Mouse (Mus musculus): Measurements from ENCODE around the gene Cpa2. TPM values are rescaled to one million over a fixed set of nuclear protein-coding genes. Genes with fewer than 3 reads are reported as not detected.
A peak's percentile ranks its signal among the peaks of the same experiment; 100 is the strongest.

Cpa2 gene
- polyA plus RNA-seq, 1 experiment from 2014 or later = 8.5 TPM

GRCm38 (mm10) chr6:30535340-30535739 lies 6.0 kb upstream of the Cpa2 start:
- Histone ChIP-seq H3K4me3 (no peak overlapping the region), H3K9me3 (no peaks in the 10 kb centered on the region), H3K4me2 (no peak overlapping the region), H3K36me3 (no peaks in the 10 kb centered on the region), H3K9ac (no peak overlapping the region), H3K27me3 (no peaks in the 10 kb centered on the region), H3K27ac (replicated peaks) (no peak overlapping the region), H3K4me1 (replicated peaks) (no peaks in the 10 kb centered on the region)
- WGBS = 43% methylated on average over 3 of the region's 3 CpGs
- no peak for ATAC-seq (ENCODE audit: low FRiP score, low read depth)

DNA sequence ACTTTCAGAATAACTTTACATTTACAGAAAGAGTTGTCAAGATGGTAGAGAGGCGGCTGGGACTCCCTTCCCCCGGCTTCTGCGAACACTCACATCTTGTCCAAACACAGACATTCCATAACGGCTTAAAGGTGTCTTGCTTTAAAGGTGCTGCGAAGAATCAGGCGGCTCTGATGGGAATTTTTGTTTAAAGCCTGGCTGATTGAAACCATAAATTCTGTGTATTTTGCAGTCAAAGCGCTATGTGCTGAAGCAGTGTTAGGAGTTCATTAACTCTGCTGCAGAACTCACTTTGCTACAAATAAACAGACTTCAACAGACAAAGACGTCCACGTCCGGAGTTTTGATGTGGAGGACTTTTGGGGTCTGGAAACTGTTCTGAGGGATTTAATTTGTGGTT lies 3.1 kb upstream of the Cpa2 start:
- 72% methylated on average over 10 of the region's 10 CpGs for WGBS
- Histone ChIP-seq H3K4me1 (replicated peaks) (no peaks in the 10 kb centered on the region), H3K4me3 (no peak overlapping the region)

GRCm38 (mm10) chr6:30538800-30539199 lies 2.6 kb upstream of the Cpa2 start:
- WGBS = 86% methylated on average over 5 of the region's 5 CpGs
- Histone ChIP-seq H3K4me2 (no peak overlapping the region), H3K27me3 (no peaks in the 10 kb centered on the region), H3K9me3 (no peaks in the 10 kb centered on the region), H3K4me3 (no peak overlapping the region), H3K36me3 (no peaks in the 10 kb centered on the region), H3K27ac (replicated peaks) (no peak overlapping the region), H3K4me1 (replicated peaks) (no peaks in the 10 kb centered on the region), H3K9ac (no peak overlapping the region)
- ATAC-seq (ENCODE audit: low FRiP score, low read depth) = no peak

More for the DNA sequence above, 3.1 kb upstream of the Cpa2 start:
- ATAC-seq (ENCODE audit: low FRiP score, low read depth) = no peak
- Histone ChIP-seq H3K9ac (no peak overlapping the region), H3K27me3 (no peaks in the 10 kb centered on the region), H3K4me2 (no peak overlapping the region), H3K9me3 (no peaks in the 10 kb centered on the region), H3K27ac (replicated peaks) (no peak overlapping the region), H3K36me3 (no peaks in the 10 kb centered on the region)

GRCm38 (mm10) chr6:30542277-30542676 lies 895 bp downstream of the Cpa2 start:
- Histone ChIP-seq H3K9me3 (no peaks in the 10 kb centered on the region), H3K4me1 (replicated peaks) (peaks cover 16% of the 10 kb centered on the region), H3K27me3 (no peaks in the 10 kb centered on the region), H3K4me2 (no peak overlapping the region), H3K9ac (no peak overlapping the region), H3K27ac (replicated peaks) (no peak overlapping the region), H3K36me3 (no peaks in the 10 kb centered on the region), H3K4me3 (no peak overlapping the region)
- 83% methylated on average over 6 of the region's 6 CpGs for WGBS
- ATAC-seq (ENCODE audit: low FRiP score, low read depth) = no peak

DNA sequence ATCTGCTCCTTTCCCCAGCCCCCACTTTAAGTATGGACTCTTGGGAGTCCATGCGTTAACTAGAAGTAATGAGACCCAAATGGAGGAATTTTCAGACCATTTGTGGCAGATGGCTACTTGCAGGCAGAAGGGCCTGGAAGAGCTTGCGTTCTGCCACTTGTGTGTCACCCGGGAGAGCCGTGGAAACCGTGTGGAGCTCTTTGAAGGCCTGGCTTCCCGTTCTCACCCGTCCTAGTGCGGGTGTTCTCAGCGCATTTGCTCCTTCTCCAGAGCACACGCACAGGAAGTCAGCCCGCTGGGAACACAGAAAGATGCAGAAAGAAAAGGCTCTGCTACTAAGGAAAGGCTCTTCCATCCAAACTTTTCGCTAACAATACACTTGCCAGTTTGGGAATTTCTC lies 1.7 kb downstream of the Cpa2 start:
- no peaks in the 10 kb centered on the region for H3K27me3 ChIP-seq
- no peak for ATAC-seq (ENCODE audit: low FRiP score, low read depth)
- H3K4me1 ChIP-seq (replicated peaks) = peaks cover 23% of the 10 kb centered on the region
- H3K4me3 ChIP-seq = no peak overlapping the region
- 61% methylated on average over 12 of the region's 12 CpGs for WGBS
- no peaks in the 10 kb centered on the region for H3K36me3 ChIP-seq
- H3K27ac ChIP-seq (replicated peaks) = no peak overlapping the region
- H3K9ac ChIP-seq = no peak overlapping the region
- no peak overlapping the region for H3K4me2 ChIP-seq
- no peaks in the 10 kb centered on the region for H3K9me3 ChIP-seq

DNA sequence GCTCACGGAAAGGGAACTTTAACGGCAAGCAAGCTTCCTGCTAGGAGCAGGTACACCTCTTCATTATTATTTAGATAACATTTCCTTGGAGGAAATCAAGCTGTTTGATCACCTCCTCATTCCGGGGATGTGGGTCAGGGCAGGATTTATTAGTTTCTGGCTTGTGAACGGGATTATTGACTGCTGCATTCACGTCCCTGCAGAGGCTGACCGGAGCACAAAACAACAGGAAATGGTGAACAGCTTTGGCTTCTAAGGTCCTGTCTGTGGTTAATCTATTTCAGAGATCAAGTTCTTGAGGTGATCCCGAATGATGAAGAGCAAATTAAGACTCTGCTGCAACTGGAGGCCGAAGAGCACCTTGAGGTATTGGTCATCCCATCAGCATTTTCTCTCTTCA lies 2.5 kb downstream of the Cpa2 start:
- H3K27ac ChIP-seq (replicated peaks) = no peak overlapping the region
- WGBS = 48% methylated on average over 8 of the region's 8 CpGs
- H3K9me3 ChIP-seq = no peaks in the 10 kb centered on the region
- H3K9ac ChIP-seq = no peak overlapping the region
- peaks cover 29% of the 10 kb centered on the region for H3K4me1 ChIP-seq (replicated peaks)
- ATAC-seq (ENCODE audit: low FRiP score, low read depth) = no peak
- H3K4me2 ChIP-seq = no peak overlapping the region
- H3K4me3 ChIP-seq = no peak overlapping the region
- no peaks in the 10 kb centered on the region for H3K36me3 ChIP-seq
- H3K27me3 ChIP-seq = no peaks in the 10 kb centered on the region

GRCm38 (mm10) chr6:30545689-30546088 lies 4.3 kb downstream of the Cpa2 start:
- WGBS = 79% methylated on average over 7 of the region's 7 CpGs
- no peak for ATAC-seq (ENCODE audit: low FRiP score, low read depth)
- peaks cover 34% of the 10 kb centered on the region for H3K4me1 ChIP-seq (replicated peaks)
- no peaks in the 10 kb centered on the region for H3K36me3 ChIP-seq
- H3K27me3 ChIP-seq = no peaks in the 10 kb centered on the region
- no peaks in the 10 kb centered on the region for H3K9me3 ChIP-seq
- no peak overlapping the region for H3K4me3 ChIP-seq
- no peak overlapping the region for H3K9ac ChIP-seq
- peak overlapping the region; percentile 88; the same call in 1 of the 2 replicates for H3K27ac ChIP-seq (replicated peaks)
- H3K4me2 ChIP-seq = no peak overlapping the region

GRCm38 (mm10) chr6:30546571-30547273 lies 5.3 kb downstream of the Cpa2 start:
- 4% methylated on average over 17 of the region's 17 CpGs for WGBS
- ATAC-seq (ENCODE audit: low FRiP score, low read depth) = peak; percentile 60
- H3K27me3 ChIP-seq = no peaks in the 10 kb centered on the region
- peak overlapping the region; percentile 88 for H3K27ac ChIP-seq (replicated peaks)
- peaks cover 34% of the 10 kb centered on the region for H3K4me1 ChIP-seq (replicated peaks)
- peak overlapping the region; percentile 53 for H3K4me2 ChIP-seq
- no peaks in the 10 kb centered on the region for H3K36me3 ChIP-seq
- peak overlapping the region; percentile 37 for H3K9ac ChIP-seq
- H3K9me3 ChIP-seq = no peaks in the 10 kb centered on the region
- peak overlapping the region; percentile 19 for H3K4me3 ChIP-seq

GRCm38 (mm10) chr6:30547274-30547645 lies 5.9 kb downstream of the Cpa2 start:
- Histone ChIP-seq H3K4me3 (peak overlapping the region; percentile 19), H3K4me1 (replicated peaks) (peaks cover 37% of the 10 kb centered on the region), H3K9me3 (no peaks in the 10 kb centered on the region), H3K4me2 (peak overlapping the region; percentile 53), H3K36me3 (no peaks in the 10 kb centered on the region), H3K27me3 (no peaks in the 10 kb centered on the region), H3K27ac (replicated peaks) (peak overlapping the region; percentile 88), H3K9ac (peak overlapping the region; percentile 37)
- WGBS = 1% methylated on average over 14 of the region's 17 CpGs
- 0 out of 2 replicates have a peak, but pooled peaks have one; percentile 33 for ATAC-seq (ENCODE audit: low FRiP score, low read depth)

DNA sequence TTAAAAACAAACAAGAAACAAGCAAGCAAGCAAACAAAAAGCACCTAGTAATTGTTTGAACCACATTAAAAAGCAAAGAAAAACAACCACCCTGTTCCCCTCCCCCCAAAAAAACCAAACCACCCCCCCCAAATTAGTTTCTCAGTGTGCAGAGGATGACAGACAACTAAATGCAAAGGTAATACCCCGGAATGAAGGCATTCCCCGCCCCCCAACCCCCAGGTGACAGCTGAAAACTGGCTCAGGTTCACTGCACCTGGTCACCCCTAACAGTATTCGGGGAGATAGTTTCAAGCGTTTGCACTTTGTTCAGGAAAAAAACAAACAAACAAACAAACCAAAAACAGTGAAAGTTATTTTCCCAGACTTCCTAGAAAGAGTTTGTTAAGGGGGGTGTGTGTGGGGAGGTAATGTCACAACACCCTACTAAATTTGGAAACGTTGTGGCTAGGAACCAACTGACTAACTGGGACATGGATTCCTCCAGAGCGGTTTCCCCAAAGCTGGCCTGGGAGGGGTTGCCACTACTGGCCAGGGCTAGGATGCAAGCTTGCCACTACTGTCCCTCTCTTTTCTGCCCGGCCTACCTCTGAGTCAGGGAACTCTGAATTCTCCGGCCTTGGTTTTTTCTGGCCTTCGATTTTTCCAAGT lies 6.4 kb downstream of the Cpa2 start:
- 19% methylated on average over 9 of the region's 9 CpGs for WGBS
- H3K4me3 ChIP-seq = peak overlapping the region; percentile 19; the same call in 1 of the 2 replicates
- H3K4me1 ChIP-seq (replicated peaks) = peaks cover 42% of the 10 kb centered on the region
- H3K9me3 ChIP-seq = no peaks in the 10 kb centered on the region
- ATAC-seq (ENCODE audit: low FRiP score, low read depth) = no peak
- H3K9ac ChIP-seq = no peak overlapping the region
- no peaks in the 10 kb centered on the region for H3K36me3 ChIP-seq
- no peaks in the 10 kb centered on the region for H3K27me3 ChIP-seq
- H3K27ac ChIP-seq (replicated peaks) = peak overlapping the region; percentile 88
- H3K4me2 ChIP-seq = peak overlapping the region; percentile 53

DNA sequence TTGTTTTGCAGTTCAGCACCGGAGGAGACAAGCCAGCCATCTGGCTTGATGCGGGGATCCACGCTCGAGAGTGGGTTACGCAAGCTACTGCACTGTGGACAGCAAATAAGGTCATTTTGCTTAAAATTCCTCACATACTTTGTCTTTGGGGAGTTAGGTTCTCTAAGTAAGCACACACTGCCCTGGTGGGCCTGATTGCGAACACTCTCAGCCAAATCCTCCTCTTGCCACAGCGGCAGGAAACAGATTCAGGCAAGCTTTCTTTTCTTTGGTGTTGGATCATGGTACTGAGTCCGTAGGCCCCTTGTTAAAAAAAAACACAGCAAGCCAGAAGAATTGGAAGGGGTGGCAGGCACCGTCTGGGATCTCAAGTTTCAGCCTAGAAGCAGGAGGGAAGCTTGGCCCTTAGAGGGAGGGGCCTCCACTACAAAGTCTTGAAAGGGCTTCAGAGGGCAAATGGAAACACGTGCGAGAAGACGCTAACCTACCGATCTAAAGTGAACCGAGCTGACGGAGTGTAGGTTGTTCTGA lies 7.9 kb downstream of the Cpa2 start:
- Histone ChIP-seq H3K4me1 (replicated peaks) (peaks cover 48% of the 10 kb centered on the region), H3K9ac (no peak overlapping the region)
- WGBS = 21% methylated on average over 15 of the region's 15 CpGs

DNA sequence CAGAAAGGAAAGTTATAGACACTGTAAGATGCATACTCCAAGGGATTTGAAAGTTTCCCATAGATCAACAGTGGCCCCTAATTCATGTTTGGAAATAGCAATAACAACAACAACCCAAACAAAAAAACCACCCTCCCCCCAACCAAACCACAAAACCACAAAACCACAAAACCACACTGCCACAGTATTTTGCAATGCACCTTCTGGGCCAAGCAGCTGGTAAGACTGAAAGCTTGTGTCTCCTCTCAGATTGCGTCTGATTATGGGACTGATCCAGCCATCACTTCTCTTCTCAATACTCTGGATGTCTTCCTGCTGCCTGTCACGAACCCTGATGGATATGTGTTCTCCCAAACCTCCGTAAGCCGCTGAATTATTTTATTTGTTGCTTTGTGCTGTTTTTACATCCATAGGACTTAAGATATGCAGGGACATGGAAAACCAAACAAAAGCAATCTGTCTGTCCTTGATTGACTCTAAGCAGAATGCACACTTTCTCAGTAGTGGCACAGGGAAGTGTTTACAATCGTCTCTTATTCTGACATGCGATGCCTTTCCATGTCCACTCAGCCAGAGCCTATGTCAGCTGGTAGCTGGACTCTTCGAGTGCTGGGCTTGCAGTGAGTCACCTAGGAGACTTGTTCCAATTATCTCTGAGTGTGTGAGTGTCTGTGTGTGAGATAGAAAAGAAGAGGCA lies 9.3 kb downstream of the Cpa2 start:
- no peak overlapping the region for H3K4me2 ChIP-seq
- no peak overlapping the region for H3K27ac ChIP-seq (replicated peaks)
- WGBS = 44% methylated on average over 7 of the region's 7 CpGs

More for the DNA sequence above, 7.9 kb downstream of the Cpa2 start:
- Histone ChIP-seq H3K4me2 (0 out of 2 replicates have a peak overlapping the region, but pooled peaks have one; percentile 12), H3K36me3 (no peaks in the 10 kb centered on the region), H3K4me3 (no peak overlapping the region), H3K27me3 (no peaks in the 10 kb centered on the region), H3K27ac (replicated peaks) (peak overlapping the region; percentile 63), H3K9me3 (no peaks in the 10 kb centered on the region)
- ATAC-seq (ENCODE audit: low FRiP score, low read depth) = no peak

More for the DNA sequence above, 9.3 kb downstream of the Cpa2 start:
- Histone ChIP-seq H3K9ac (no peak overlapping the region), H3K4me3 (no peak overlapping the region), H3K36me3 (no peaks in the 10 kb centered on the region), H3K9me3 (no peaks in the 10 kb centered on the region), H3K27me3 (no peaks in the 10 kb centered on the region), H3K4me1 (replicated peaks) (peaks cover 47% of the 10 kb centered on the region)
- ATAC-seq (ENCODE audit: low FRiP score, low read depth) = no peak
